Mouse (Mus musculus) neural tube, embryonic 15.5 days (tissue): ENCODE results near the gene Slc13a4. TPM values are rescaled to one million over a fixed set of nuclear protein-coding genes. Genes with fewer than 3 reads are reported as not detected.

Source experiments
- polyA plus RNA-seq: library from polyadenylated mRNA; unstranded; fragments of >200 nt; fragmentation: Nextera tagmentation; extraction: Ambion mirVana; gene quantifications from 2 replicates; pipeline ENCODE4 v1.2.1, GENCODE M21; 2015

The Slc13a4 gene
- polyA plus RNA-seq, 1 experiment from 2014 or later = 2.3 TPM

Other genes starting within 250 kb of the Slc13a4 start
- gene Cnot4, start 174.4 kb downstream of the Slc13a4 start, polyA plus RNA-seq = 33.9 and 34.7 TPM in 2 replicates
- 17.8 and 20.7 TPM in 2 replicates for gene Nup205, start 130.7 kb downstream of the Slc13a4 start, polyA plus RNA-seq
- 0.59 and 1.6 TPM in 2 replicates for gene Fam180a, start 18.0 kb upstream of the Slc13a4 start, polyA plus RNA-seq
- gene Mtpn, start 231.8 kb upstream of the Slc13a4 start, polyA plus RNA-seq = 187 and 195 TPM in 2 replicates